Mouse (Mus musculus): ENCODE results near the gene Cacna1a. TPM values are rescaled to one million over a fixed set of nuclear protein-coding genes. Genes with fewer than 3 reads are reported as not detected.

The Cacna1a gene
- total RNA-seq, 2 experiments from 2014 or later = 243 to 258 TPM

DNA sequence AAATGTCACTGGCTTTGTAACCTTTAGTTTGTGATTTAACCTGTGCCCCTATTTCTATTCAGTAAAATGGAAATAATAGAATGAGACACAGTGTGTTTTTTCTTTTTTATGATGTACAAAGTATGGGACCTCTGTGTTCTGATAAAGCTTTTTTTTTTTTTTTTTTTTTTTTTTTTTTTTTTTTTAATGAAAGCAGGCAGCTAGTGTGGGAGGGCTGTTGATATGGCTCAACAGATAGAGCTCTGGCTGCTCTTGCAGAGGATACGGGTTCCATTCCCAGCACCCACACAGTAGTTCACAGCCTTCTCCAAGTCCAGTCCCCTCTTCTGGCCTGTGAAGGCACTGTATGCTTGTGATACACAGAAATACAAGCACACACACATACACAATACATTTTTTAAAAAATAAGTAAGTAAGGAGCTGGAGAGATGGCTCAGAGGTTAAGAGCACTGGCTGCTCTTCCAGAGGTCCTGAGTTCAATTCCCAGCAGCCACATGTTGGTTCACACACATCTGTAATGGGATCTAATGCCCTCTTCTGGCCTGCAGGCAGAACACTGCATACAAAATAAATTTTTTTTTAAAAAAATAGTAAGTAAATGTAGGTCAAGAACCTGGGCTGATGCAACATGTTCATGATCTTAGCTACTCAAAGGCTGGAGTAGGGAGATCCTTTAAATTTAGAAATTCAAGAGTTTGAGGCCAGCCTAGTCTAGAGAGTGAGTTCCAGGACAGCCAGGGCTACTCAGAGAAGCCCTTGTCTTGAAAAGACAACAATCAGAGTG is 253.5 kb downstream of the Cacna1a start:
- no peak for DNase-seq (ENCODE audit: extremely low spot score in 1 of 2, low spot score in 2 of 2)
- TF ChIP-seq CTCF (IDR thresholded peaks at IDR 0.05) = peak; percentile 9
- Histone ChIP-seq H3K4me3 (no peak overlapping the region), H3K27ac (no peak overlapping the region)
- intact Hi-C loops (cut with DNase I) = no loop called here

DNA sequence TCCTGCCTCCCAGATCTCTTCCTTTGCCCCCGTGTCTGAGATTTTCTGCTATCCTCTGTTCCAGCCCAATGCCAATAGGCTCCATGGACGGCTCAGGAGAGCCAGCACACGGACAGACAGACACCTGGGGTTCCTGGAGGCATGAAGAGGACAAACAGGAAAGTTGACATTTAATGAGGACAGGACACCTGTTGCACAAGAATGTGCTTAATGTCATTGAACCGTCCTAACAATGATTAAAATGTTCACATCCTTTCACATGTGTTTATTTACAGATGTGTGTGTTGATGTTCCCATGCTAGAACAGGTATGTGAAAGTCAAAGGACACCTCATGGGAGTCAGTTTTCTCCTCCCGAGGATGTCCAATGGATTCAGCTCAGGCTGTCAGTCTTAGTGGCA is 254.8 kb downstream of the Cacna1a start:
- intact Hi-C loops (cut with DNase I) = no loop called here
- TF ChIP-seq CTCF (IDR thresholded peaks at IDR 0.05) = no peak
- H3K4me3 ChIP-seq = no peak overlapping the region

DNA sequence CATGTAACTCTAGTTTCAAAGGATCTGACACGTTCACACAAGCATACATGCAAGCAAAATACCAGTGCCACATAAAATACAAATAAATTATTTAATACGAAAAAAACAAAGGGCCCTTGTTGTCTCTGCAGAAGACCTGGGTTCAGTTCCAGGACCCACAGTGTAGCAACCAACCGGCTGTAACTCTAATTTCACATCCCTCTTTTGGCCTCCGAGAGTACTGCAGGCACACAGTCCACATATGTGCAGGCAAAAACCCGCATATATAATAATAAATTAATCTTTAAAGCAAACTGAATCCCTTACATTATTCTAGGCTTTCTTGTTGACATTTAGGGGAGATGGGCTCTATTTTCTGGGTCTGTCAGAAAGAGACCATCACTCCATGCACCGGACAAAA is 258.6 kb downstream of the Cacna1a start:
- no peak overlapping the region for H3K4me3 ChIP-seq
- DNase-seq (ENCODE audit: extremely low spot score in 1 of 2, low spot score in 2 of 2) = no peak
- no peak overlapping the region for H3K27ac ChIP-seq
- TF ChIP-seq CTCF (IDR thresholded peaks at IDR 0.05) = peak; percentile 16
- intact Hi-C loops (cut with DNase I) = no loop called here

More for the DNA sequence above, 254.8 kb downstream of the Cacna1a start:
- no peak for DNase-seq (ENCODE audit: extremely low spot score in 1 of 2, low spot score in 2 of 2)
- no peak overlapping the region for H3K27ac ChIP-seq

DNA sequence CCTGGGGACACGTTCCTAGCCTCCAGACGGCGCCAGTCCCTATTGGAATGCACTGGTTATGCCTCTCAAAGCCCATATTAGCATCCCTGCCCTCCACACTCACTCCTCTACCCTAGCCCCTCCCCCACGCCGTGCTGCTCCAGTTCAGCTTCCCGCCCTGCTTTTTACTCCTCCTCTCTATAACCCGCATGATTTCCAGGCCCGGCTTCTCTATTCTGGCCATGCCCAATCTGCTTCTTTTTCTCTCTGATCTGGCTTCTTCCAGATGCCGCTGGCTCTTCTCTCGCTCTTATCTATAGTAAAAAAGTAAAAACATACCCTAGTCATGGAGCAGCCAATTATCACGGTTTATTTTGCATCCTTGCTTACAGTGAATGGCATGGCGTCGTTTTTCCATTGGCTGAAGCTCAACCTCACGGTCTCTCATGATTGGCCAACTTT is 259.2 kb downstream of the Cacna1a start:
- intact Hi-C loops (cut with DNase I) = no loop called here
- DNase-seq (ENCODE audit: extremely low spot score in 1 of 2, low spot score in 2 of 2) = no peak
- TF ChIP-seq CTCF (IDR thresholded peaks at IDR 0.05) = no peak
- H3K27ac ChIP-seq = no peak overlapping the region
- H3K4me3 ChIP-seq = no peak overlapping the region

DNA sequence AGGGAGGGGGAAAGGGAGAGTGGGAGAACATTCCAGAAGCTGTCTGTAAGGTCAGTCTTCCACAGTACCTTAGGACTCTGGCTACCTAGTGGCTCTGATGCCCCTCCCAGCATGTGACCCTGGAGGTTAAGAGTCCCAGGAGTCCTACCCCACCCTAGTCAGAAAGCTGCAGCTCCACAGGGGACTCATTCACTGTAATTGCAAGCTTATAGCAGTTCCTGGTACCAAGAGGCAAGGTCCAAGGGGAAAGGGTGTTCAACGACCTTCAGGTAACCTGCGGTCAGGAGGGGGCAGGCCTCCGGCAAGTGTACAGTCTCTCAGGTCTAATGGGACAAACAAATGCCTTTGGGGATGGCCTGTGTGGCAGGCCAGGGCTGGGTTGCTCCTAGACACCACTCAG is 262.0 kb downstream of the Cacna1a start:
- TF ChIP-seq CTCF (IDR thresholded peaks at IDR 0.05) = no peak
- no peak overlapping the region for H3K4me3 ChIP-seq
- no peak overlapping the region for H3K27ac ChIP-seq
- no peak for DNase-seq (ENCODE audit: extremely low spot score in 1 of 2, low spot score in 2 of 2)
- intact Hi-C loops (cut with DNase I) = no loop called here

DNA sequence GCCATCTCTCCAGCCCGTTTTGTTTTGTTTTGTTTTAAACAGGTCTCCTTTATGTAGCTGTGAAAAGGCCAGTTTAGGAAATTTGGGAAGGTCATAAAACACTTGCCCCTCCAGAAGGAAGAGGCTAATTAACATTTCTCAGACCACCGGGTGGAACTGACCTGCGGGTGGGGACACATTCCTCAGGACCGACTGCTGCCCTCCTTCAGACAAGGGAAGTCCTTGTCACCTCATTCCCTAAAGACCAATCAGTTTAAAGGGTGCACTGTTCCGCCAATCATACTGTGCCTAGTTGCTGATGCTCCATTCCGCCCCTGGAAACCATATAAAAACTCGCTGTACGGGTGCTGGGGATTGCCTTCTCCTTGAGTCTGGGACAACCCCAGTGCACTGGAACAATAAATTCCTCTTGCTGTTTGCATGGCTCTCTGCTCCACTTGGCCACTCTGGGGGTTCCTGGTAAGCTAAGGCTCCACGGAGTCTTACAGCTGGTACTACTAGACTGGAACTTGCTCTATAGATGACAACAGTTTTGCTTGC is 264.9 kb downstream of the Cacna1a start:
- H3K4me3 ChIP-seq = no peak overlapping the region
- no peak overlapping the region for H3K27ac ChIP-seq
- intact Hi-C loops (cut with DNase I) = no loop called here
- DNase-seq (ENCODE audit: extremely low spot score in 1 of 2, low spot score in 2 of 2) = no peak
- TF ChIP-seq CTCF (IDR thresholded peaks at IDR 0.05) = no peak

DNA sequence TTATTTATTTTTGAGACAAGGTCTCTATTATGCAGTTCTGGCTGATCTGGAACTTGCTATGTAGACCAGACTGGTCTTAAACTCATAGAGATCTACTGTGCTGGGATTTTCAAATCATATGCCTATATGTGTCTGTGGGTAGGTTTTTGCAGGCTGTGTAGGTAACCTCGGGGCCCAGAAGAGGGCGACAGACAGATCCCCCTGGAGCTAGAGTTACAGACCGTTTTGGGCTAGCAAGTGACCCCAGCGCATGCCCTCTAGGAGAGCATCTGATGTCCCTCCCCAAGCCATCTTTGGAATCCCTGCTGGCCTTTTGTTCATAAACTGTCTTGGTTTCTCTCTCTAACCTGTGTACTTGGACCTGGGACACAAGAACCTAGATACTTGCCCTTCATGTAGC is 266.4 kb downstream of the Cacna1a start:
- no peak overlapping the region for H3K27ac ChIP-seq
- DNase-seq (ENCODE audit: extremely low spot score in 1 of 2, low spot score in 2 of 2) = no peak
- intact Hi-C loops (cut with DNase I) = no loop called here

DNA sequence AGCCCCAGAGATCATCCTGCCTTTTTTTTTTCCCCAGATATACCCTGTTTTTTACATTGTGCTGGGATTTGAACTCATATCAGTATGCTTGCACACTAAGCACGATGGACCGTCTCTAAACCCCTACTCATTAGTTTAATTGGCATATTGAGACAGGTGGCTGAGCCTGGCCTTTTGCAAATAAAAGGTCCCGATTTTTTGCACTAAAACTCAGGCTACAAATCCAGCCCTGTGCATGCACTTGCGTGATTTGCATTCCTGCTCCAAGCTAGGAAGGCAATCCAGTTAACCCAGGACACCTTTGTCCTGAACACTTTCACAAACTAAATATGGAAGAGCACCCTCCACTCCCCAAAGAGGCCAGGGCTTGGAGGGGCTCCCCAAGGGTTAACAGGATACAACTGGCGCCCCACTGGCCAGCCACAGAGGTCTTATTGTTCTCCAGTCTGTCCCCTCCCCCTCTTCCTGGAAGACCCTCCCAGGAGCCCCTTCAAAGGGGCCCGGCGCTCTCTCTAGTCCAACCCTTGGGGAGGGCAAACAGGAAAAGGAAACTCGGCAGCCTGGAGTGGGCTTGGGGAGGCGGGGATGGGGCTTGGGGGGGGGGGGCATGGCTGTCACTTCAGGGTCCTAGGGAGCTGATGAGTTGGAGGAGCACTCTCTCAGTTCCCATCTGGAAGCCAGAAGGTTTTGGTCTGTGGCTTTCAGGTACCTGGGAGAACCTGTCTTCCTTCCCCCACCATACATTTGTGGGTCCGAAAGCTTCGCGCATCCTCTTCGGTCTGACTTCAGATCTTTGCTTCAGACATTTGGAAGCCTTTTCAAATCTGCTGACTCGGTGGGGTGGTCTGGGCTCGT is 267.3 kb downstream of the Cacna1a start:
- TF ChIP-seq CTCF (IDR thresholded peaks at IDR 0.05) = no peak
- Histone ChIP-seq H3K4me3 (peak overlapping the region; percentile 32), H3K27ac (peak overlapping the region; percentile 53)
- DNase-seq (ENCODE audit: extremely low spot score in 1 of 2, low spot score in 2 of 2) = no peak
- intact Hi-C loops (cut with DNase I) = no loop called here

More for the DNA sequence above, 266.4 kb downstream of the Cacna1a start:
- H3K4me3 ChIP-seq = no peak overlapping the region
- peak; percentile 13 for TF ChIP-seq CTCF (IDR thresholded peaks at IDR 0.05)

DNA sequence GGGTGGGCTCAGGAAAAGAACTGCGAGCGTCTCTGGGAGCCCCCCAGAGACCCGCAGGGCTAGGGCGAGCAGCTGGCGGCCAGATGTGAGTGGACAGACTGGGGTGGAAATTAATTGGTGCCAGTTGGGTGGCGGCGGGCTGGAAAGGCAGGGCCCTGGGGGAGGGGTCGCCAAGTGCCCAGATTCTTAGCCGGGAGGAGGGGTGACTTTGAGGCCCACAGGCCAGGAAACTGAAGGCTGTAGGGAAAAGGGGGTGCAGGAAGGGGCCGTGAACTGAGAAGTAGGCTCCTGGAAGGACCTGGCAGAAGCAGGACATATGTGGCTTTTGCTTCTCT is 267.9 kb downstream of the Cacna1a start:
- Histone ChIP-seq H3K27ac (peak overlapping the region; percentile 20), H3K4me3 (peak overlapping the region; percentile 32)
- no peak for DNase-seq (ENCODE audit: extremely low spot score in 1 of 2, low spot score in 2 of 2)
- no peak for TF ChIP-seq CTCF (IDR thresholded peaks at IDR 0.05)
- intact Hi-C loops (cut with DNase I) = no loop called here

DNA sequence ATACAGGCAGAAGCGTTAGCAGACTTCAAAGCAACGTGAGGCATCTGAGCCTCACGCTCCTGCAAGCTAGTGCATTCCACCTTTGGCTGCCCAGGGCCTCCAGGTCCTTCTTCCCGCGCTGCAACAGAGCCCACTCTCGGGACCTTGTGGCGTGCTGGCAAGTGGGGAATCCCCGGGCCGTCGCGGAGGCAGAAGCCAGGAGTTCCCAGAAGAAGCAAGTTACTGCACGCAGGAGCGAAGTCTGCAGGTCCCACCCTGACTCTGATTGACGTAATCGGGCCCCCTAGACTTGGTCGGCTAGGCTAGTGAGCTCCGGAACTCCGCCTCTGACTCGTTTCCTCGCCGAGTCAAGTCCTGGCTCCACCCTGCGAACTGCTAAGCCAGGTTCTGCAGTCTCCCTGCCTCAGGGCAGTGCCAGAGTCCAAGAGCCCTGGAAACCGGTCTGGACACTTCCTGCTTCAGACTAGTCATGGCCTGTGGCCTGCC is 268.4 kb downstream of the Cacna1a start:
- peak overlapping the region; percentile 32 for H3K4me3 ChIP-seq
- peak overlapping the region; percentile 20; the same call in 1 of the 2 replicates for H3K27ac ChIP-seq
- intact Hi-C loops (cut with DNase I) = no loop called here
- DNase-seq (ENCODE audit: extremely low spot score in 1 of 2, low spot score in 2 of 2) = no peak
- TF ChIP-seq CTCF (IDR thresholded peaks at IDR 0.05) = no peak

DNA sequence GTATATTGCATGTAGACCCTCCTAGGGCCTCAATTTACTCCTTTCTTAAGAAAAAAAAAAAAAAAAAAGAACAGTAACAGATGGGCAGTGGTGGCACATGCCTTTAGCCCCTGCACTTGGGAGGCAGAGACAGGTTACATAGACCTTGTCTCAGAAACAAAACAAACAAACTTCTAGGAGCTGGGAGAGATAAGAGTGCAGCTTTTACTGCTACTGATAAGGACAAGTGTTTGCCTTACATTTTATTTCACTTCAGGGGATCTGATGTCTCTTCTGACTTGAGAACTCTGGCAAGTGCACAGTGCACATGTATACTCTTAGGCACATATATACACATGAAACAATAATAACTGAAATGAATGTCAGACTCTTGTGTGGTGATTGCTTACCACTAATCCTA is 269.0 kb downstream of the Cacna1a start:
- no peak for DNase-seq (ENCODE audit: extremely low spot score in 1 of 2, low spot score in 2 of 2)
- TF ChIP-seq CTCF (IDR thresholded peaks at IDR 0.05) = no peak
- intact Hi-C loops (cut with DNase I) = no loop called here
- H3K27ac ChIP-seq = peak overlapping the region; percentile 6; the same call in 1 of the 2 replicates
- no peak overlapping the region for H3K4me3 ChIP-seq

DNA sequence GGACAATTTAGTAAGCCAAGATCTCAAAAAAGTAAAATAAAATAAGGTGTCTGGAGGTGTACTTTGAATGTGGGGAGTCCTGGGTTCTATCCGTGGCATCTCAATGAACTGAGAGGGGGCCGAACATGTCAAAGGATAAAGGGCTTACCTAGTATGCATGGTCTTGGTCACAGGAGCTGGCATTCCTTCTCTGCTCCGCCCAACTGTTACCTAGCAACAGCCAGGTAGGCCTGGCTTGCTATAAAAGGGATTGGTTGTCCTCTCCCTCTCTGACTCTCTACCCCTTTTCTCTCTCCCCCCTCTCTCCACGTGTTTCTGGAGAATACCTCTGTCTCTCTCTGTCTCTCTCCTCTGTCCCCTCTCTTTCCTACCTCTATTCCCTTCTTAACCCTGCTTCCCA is 269.4 kb downstream of the Cacna1a start:
- TF ChIP-seq CTCF (IDR thresholded peaks at IDR 0.05) = no peak
- no peak overlapping the region for H3K4me3 ChIP-seq
- no peak overlapping the region for H3K27ac ChIP-seq
- DNase-seq (ENCODE audit: extremely low spot score in 1 of 2, low spot score in 2 of 2) = no peak
- intact Hi-C loops (cut with DNase I) = no loop called here

Data from left cerebral cortex, adult 2 months (tissue).